Mouse (Mus musculus) telencephalon, adult 2 months (tissue): ENCODE measurements around the gene Tbc1d24.

ENCODE experiments used
- DNase-seq: peaks from one replicate; pipeline ENCODE4 v3.0.0-alpha.2; 2011; ENCODE audit warnings: low read depth, low spot score

Tbc1d24 gene

DNA sequence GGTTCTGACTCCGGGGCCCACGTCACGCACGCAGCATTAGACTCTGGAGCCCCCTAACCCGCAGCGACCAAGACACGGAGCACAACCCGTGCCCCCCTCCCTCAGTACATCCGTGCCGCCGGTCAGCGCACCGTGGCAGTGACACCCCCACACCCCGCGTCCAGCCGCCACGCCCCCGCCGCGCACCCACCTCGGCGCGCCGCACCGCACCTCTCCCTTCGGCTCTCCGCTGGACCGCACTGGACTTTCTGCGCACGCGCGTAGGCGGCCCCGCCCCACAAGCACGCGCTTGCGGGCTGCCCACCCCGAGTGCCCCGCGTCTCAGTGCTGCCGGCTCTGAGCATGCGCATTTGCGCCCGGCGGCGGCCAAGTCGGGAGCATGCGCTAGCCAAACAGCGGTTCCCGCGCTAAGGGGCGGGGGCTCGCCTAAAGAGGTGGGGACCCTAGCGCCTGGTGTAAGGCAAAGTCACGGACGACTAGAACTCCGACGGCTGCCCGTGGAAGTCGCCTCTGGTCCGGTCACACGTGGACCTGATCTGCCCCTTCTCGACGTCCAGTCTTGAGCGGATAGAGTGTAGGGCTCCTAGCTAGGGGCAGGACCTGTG lies at the start of gene Tbc1d24:
Gene Tbc1d24, minus strand, starts transcription at position 279 of the 605 bp plus-strand sequence.
- DNase-seq, result peak; percentile 86

DNA sequence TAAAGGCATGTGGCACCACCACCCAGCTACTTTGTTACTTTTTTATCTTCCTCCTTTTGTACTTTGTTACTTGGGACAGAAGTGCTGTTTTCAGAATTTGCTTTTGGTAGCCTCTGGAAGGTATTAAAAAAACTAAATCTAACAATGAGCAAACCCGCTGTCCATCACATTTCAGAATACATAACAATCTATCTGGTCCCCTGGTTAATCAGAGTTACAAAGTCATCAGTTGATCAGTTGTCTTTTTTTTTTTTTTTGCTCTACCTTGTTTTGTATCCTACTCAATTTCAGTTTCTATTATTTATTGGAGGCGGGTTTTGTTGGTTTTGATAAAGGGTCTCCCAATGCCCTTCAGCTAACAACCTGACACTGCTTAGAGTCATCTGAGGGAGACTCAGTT lies 47.0 kb upstream of the Tbc1d24 start:
- DNase-seq, result no peak

DNA sequence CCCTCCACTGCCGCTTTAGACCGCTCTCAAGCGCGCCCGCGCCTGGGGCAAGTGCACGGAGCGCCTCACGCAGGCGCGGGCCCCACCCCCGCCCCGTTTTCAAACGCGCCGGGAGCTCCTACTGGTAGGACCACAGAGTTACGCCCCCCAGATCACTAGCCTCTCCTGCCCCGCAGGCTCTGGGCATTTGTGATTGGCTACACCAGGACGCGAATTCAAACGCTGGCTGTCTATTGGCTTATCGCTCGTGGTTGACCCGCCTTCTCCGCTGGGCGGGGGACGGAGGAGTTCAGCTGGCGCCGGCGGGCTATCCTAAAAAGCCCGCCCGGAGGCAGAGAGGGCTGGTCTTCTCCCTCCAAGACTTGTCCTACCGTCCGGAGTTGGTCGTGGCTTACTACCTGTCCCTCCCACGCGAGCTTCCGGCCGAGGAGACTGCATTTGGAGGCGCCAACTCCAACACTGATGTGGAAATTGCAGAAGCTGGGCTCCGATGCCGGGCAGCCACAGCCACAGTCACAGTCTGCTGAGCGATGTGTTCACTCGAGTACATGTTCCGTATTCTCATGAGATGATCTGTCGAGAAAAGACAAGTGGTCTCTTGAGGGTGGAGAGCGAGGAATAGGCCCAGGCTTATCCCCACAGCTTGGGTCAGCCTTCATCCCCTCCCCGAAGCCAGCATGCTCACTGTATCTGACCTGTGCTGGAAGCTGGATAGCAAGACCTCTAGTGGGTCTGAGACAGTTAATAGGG lies 46.1 kb upstream of the Tbc1d24 start, which contains the start of gene Ccnf:
Gene Ccnf, minus strand, starts transcription at position 165 of the 750 bp plus-strand sequence.
- DNase-seq, result peak; percentile 96

GRCm38 (mm10) chr17:24250988-24251319 lies 45.6 kb upstream of the Tbc1d24 start:
- no peak for DNase-seq

DNA sequence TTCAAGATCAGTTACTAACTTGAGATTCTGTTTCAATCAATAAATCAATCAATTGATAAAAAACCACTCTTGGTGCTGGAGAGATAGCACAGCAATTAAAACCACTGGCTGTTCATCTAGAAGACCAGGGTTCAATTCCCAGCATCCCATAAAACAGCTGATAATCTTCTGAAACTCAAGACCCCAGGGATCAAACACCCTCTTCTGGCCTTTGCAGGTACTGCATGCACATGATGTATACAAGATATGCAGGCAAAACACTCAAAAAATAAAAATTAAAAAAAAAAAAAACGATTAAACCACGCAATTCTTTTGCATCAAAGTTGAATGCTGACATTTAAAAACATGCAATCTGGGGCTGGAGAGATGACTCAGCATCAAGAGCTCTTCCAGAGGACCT lies 43.3 kb upstream of the Tbc1d24 start:
- no peak for DNase-seq

DNA sequence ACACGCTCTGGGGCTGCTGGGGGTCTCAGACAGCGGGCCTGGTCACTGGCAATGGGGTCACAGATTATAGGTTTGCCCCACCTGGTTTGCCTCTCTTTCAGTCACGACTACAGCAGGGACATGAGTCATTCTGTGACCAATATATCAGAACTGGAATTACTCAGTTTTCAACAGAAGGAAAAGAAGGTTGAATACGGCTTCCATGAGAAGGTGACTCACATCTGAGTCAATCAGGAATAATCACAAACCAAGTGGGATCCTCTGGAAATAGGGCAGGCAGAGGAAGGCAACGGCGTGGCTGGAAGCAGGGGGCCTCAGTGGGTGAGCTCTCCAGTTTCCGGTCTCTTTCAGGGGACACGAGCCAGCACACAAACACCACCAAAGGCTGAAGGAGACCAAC lies 38.7 kb upstream of the Tbc1d24 start:
- no peak for DNase-seq

DNA sequence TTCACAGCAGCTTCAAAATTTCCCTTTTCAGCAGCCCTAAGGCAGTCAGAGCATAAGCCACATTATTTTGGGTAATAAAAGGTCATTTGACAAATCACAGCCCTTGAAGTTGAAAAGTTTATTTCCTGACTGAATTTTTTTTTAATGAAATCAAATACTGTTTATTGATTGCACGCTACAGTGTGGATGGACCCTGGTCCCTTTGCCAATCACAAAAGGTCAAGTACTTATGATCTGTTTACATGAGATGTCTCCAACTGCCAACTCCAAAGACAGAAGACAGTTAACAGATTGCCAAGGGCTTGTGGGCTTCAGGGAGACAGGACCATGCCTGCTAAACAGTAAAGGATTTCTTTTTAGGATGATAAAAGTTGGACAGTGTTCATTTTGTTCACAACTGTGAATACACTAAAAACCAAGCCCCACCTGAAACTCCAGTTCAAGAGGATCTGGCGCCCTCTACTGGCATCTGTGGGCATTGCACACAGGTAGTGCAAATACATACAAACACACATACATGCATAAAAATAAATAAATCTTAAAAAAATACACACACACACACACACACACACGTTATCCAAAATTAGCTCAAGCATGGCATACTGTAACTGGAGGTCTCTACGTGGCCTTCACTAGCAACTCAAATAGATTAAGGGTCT lies 38.1 kb upstream of the Tbc1d24 start:
- no peak for DNase-seq

GRCm38 (mm10) chr17:24236921-24237320 lies 31.6 kb upstream of the Tbc1d24 start:
- DNase-seq, result no peak

- DNase-seq, result no peak
Measured at GRCm38 (mm10) chr17:24236479-24236878, 31.1 kb upstream of the Tbc1d24 start.

DNA sequence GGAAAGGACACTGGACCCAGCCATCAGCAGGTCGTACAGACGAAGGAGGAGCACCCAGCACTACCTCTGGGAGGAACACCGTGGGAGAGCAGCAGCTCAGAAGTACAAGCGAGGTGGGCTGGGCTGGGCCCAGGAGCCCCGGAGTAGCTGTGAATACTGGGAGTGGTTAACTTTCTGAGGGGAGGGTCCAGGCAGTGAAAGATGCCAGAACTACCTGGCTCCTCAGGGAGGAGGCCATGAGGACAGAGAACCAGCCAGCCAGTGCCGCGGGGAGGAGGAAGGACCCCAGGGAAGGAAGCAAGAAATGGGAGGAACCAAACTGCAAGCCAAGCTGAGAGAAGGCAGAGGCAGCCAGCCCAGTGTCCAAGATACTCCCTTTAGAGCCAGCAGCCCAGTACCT lies 22.6 kb upstream of the Tbc1d24 start:
- no peak for DNase-seq

- DNase-seq, result no peak
Measured at GRCm38 (mm10) chr17:24226721-24227120, 21.4 kb upstream of the Tbc1d24 start.

GRCm38 (mm10) chr17:24225851-24226250 lies 20.5 kb upstream of the Tbc1d24 start:
- DNase-seq, result no peak

DNA sequence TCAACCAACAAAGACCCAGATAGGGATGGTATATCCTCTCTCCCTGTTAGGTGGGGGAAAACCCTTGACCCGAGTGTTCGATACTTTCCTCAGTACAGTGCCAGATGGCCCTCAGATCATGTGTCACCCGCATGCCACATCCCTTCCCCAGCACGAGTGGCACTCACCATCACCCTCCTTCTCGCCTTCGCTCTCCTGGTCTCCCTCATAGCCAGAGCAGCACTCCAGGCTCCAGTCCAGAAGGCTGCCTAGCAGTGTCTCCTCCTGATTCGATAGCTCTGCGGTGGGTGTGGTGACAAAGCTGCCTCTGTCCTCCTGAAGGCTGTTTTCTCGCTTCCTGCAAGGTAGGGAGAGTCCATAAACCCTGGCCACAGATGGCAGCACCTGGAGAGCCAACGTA lies 19.4 kb upstream of the Tbc1d24 start:
- DNase-seq, result no peak

GRCm38 (mm10) chr17:24223513-24223912 lies 18.2 kb upstream of the Tbc1d24 start:
- DNase-seq, result no peak

DNA sequence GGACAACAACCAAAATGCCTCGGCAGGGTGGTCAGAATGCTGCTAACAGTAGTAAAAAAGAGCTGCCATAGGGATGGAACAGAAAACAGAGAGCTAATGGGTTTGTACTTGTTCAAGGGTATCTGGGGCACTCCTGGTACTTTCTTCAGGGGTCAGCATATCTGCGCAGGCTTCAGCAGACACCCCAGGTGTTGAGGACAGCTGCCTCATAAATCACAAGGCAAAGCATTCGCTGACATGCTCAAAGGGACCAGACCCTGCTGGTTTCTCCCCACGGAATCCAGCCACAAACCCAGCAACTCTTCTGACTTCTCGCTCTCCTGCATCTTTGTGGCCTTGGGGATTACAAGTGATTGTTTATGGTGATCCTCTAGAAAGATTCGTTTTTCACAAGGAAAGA lies 17.3 kb upstream of the Tbc1d24 start:
- DNase-seq, result no peak

GRCm38 (mm10) chr17:24220435-24221411 lies 15.4 kb upstream of the Tbc1d24 start, which contains the start of gene Tedc2:
Gene Tedc2, minus strand, starts transcription at chr17:24220851.
- DNase-seq, result peak; percentile 95

GRCm38 (mm10) chr17:24216836-24217235 lies 11.5 kb upstream of the Tbc1d24 start:
- DNase-seq, result no peak

GRCm38 (mm10) chr17:24213186-24213585 lies 7.8 kb upstream of the Tbc1d24 start:
- DNase-seq, result no peak

GRCm38 (mm10) chr17:24212441-24213018 lies 7.2 kb upstream of the Tbc1d24 start:
- DNase-seq, result no peak

DNA sequence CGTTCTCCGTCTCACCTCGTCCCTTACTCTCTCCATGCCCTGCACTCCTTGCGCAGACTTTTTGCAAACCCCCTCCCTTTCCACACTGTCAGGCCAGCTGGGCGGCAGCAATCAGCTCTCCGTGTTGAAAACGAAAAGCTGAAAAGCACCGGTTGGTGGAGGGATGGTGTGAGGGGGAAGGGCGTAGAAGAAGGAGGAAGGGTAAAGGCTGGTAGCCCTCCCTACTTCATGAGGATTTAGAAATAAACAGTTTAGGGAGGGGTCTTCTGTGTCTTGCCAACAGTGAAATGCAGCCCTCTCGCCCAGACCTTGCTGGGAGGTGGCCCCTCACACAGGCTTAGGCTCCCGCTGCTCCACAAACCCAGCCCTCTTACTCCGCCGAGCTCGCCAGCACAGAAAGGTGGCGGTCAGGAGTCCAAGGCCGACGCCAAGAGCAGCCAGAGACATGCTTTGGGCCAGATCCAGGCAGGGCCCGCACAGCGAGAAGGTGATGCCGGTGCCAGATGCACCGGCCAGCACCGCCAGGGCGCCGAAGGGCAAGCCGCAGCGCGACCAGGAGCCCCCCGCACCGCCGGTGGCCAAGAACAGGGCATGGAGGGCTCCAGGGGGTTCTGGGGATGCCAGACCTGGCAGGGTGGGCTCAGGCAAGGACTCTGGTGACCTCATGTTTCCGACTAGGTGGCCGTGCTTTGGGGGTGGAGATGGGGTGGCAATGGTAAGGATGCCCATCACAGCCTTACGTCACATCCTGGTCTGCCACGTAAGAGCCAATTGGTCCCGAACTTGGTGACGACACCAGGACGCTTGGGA lies 6.5 kb upstream of the Tbc1d24 start:
- DNase-seq, result peak; percentile 93
